Mouse (Mus musculus): ENCODE measurements at regions not wholly inside any gene's neighbourhood (a gene's known extent, or its start where the extent isn't known, plus 50 kb on each side); places are given as distances from the start of the nearest gene placed in this dataset.

GRCm38 (mm10) chr7:69573730-69574129 is 792.8 kb downstream of the Nr2f2 start:
- TF ChIP-seq POLR2A (IDR thresholded peaks at IDR 0.05; ENCODE audit: extremely low read depth, insufficient read depth, low read length) (no peak), CTCF (IDR thresholded peaks at IDR 0.05; ENCODE audit: low read depth, low read length) (no peak)

Data from liver, adult 2 months (tissue).